Mouse (Mus musculus) embryonic facial prominence, embryonic 12.5 days (tissue): ENCODE measurements around the gene Syndig1. TPM values are rescaled to one million over a fixed set of nuclear protein-coding genes. Genes with fewer than 3 reads are reported as not detected.

ENCODE experiments used
- ATAC-seq: fragments of 200-750 bp; cut with Nextera tagmentation; 2 replicates; pipeline ENCODE4 v1.8.0; 2017; ENCODE audit not compliant: insufficient number of reproducible peaks, insufficient read depth, low FRiP score, low TSS enrichment
- H3K27ac ChIP-seq: fragments of 300-500 bp; sonication (generic); 2 replicates; pipeline ENCODE4 v1.5.1; 2016; ENCODE audit warnings: mild to moderate bottlenecking
- H3K27me3 ChIP-seq: fragments of 300-500 bp; sonication (generic); 2 replicates; pipeline ENCODE4 v1.6.1; 2016; ENCODE audit warnings: mild to moderate bottlenecking, moderate library complexity
- H3K36me3 ChIP-seq: fragments of 300-500 bp; sonication (generic); 2 replicates; pipeline ENCODE4 v1.6.1; 2016; ENCODE audit warnings: mild to moderate bottlenecking
- H3K4me1 ChIP-seq: fragments of 300-500 bp; sonication (generic); 2 replicates; pipeline ENCODE4 v1.6.1; 2016
- H3K4me2 ChIP-seq: fragments of 300-500 bp; sonication (generic); replicated peaks from 2 replicates; pipeline ENCODE4 v1.6.1; 2016; ENCODE audit warnings: mild to moderate bottlenecking, moderate library complexity
- H3K4me3 ChIP-seq: fragments of 300-500 bp; sonication (generic); 2 replicates; pipeline ENCODE4 v1.5.1; 2016; ENCODE audit warnings: mild to moderate bottlenecking
- H3K9ac ChIP-seq: fragments of 300-500 bp; sonication (generic); 2 replicates; pipeline ENCODE4 v1.6.1; 2016; ENCODE audit warnings: mild to moderate bottlenecking, moderate library complexity
- H3K9me3 ChIP-seq: fragments of 300-500 bp; sonication (generic); 2 replicates; pipeline ENCODE4 v1.6.1; 2016; ENCODE audit warnings: mild to moderate bottlenecking, moderate library complexity
- WGBS: fragments of 180-500 bp; shearing (Covaris S2); methylation state at CpG from one replicate; pipeline ENCODE4 v1.1.7; 2016; 5-methylcytosine and 5-hydroxymethylcytosine counted together
- polyA plus RNA-seq: library from polyadenylated mRNA; unstranded; fragments of >200 nt; fragmentation: Nextera tagmentation; extraction: Ambion mirVana; gene quantifications from 2 replicates; pipeline ENCODE4 v1.2.1, GENCODE M21; 2016

Syndig1 gene
- polyA plus RNA-seq = 7.9 and 8.3 TPM in 2 replicates

GRCm38 (mm10) chr2:149828911-149829310 is at the start of gene Syndig1:
Gene Syndig1, plus strand, starts transcription at chr2:149829211.
- no peaks in the 10 kb centered on the region for H3K9me3 ChIP-seq
- 84% methylated on average over 2 of the region's 2 CpGs for WGBS
- H3K4me1 ChIP-seq = 0 out of 2 replicates have a peak, but pooled peaks cover 4% of the 10 kb centered on the region
- peak within 1 kb of the TSS; percentile 59 for H3K4me3 ChIP-seq
- no peak for ATAC-seq
- peaks cover 45% of the 10 kb centered on the region for H3K27me3 ChIP-seq
- no peak within 1 kb of the TSS for H3K27ac ChIP-seq
- peak within 1 kb of the TSS; percentile 99 for H3K4me2 ChIP-seq
- no peak within 1 kb of the TSS for H3K9ac ChIP-seq
- no peaks in the 10 kb centered on the region for H3K36me3 ChIP-seq

GRCm38 (mm10) chr2:149798613-149799012 is 30.4 kb upstream of the Syndig1 start:
- Histone ChIP-seq H3K27me3 (no peaks in the 10 kb centered on the region), H3K27ac (no peak overlapping the region), H3K4me2 (no peak overlapping the region), H3K4me1 (0 out of 2 replicates have a peak, but pooled peaks cover 3% of the 10 kb centered on the region), H3K4me3 (no peak overlapping the region), H3K36me3 (no peaks in the 10 kb centered on the region), H3K9me3 (no peaks in the 10 kb centered on the region), H3K9ac (no peak overlapping the region)
- WGBS = 1% methylated on average over 3 of the region's 3 CpGs
- ATAC-seq = 0 out of 2 replicates have a peak, but pooled peaks have one; percentile 69

- Histone ChIP-seq H3K9ac (no peak overlapping the region), H3K27ac (no peak overlapping the region), H3K4me1 (no peaks in the 10 kb centered on the region), H3K4me2 (no peak overlapping the region), H3K4me3 (no peak overlapping the region), H3K36me3 (no peaks in the 10 kb centered on the region), H3K9me3 (no peaks in the 10 kb centered on the region), H3K27me3 (no peaks in the 10 kb centered on the region)
- no peak for ATAC-seq
- 85% methylated on average over 3 of the region's 3 CpGs for WGBS
Observed at GRCm38 (mm10) chr2:149804599-149805140, 24.3 kb upstream of the Syndig1 start.

GRCm38 (mm10) chr2:149805256-149805655 is 23.8 kb upstream of the Syndig1 start:
- Histone ChIP-seq H3K9ac (no peak overlapping the region), H3K4me2 (no peak overlapping the region), H3K4me3 (no peak overlapping the region), H3K9me3 (no peaks in the 10 kb centered on the region), H3K27me3 (no peaks in the 10 kb centered on the region), H3K27ac (no peak overlapping the region), H3K4me1 (no peaks in the 10 kb centered on the region), H3K36me3 (no peaks in the 10 kb centered on the region)
- WGBS = 82% methylated on average over 2 of the region's 2 CpGs
- ATAC-seq = no peak

- H3K4me1 ChIP-seq = no peaks in the 10 kb centered on the region
- 68% methylated on average over 2 of the region's 2 CpGs for WGBS
- no peaks in the 10 kb centered on the region for H3K27me3 ChIP-seq
- ATAC-seq = no peak
- no peaks in the 10 kb centered on the region for H3K36me3 ChIP-seq
- H3K4me3 ChIP-seq = no peak overlapping the region
- no peak overlapping the region for H3K4me2 ChIP-seq
- H3K9me3 ChIP-seq = no peaks in the 10 kb centered on the region
- H3K9ac ChIP-seq = no peak overlapping the region
- H3K27ac ChIP-seq = no peak overlapping the region
Observed at GRCm38 (mm10) chr2:149812899-149813298, 16.1 kb upstream of the Syndig1 start.

GRCm38 (mm10) chr2:149818395-149818794 is 10.6 kb upstream of the Syndig1 start:
- no peak overlapping the region for H3K9ac ChIP-seq
- WGBS = 72% methylated on average over 3 of the region's 3 CpGs
- ATAC-seq = no peak
- no peaks in the 10 kb centered on the region for H3K4me1 ChIP-seq
- H3K27me3 ChIP-seq = no peaks in the 10 kb centered on the region
- no peak overlapping the region for H3K27ac ChIP-seq
- H3K4me2 ChIP-seq = no peak overlapping the region
- no peaks in the 10 kb centered on the region for H3K9me3 ChIP-seq
- no peaks in the 10 kb centered on the region for H3K36me3 ChIP-seq
- H3K4me3 ChIP-seq = no peak overlapping the region

- H3K36me3 ChIP-seq = no peaks in the 10 kb centered on the region
- no peak overlapping the region for H3K27ac ChIP-seq
- H3K9me3 ChIP-seq = no peaks in the 10 kb centered on the region
- no peak overlapping the region for H3K4me3 ChIP-seq
- no peaks in the 10 kb centered on the region for H3K27me3 ChIP-seq
- no peak for ATAC-seq
- no peak overlapping the region for H3K4me2 ChIP-seq
- H3K9ac ChIP-seq = no peak overlapping the region
- H3K4me1 ChIP-seq = no peaks in the 10 kb centered on the region
- 86% methylated on average over 3 of the region's 3 CpGs for WGBS
Observed at GRCm38 (mm10) chr2:149819751-149820150, 9.3 kb upstream of the Syndig1 start.

- Histone ChIP-seq H3K9me3 (no peaks in the 10 kb centered on the region), H3K36me3 (no peaks in the 10 kb centered on the region), H3K4me2 (no peak overlapping the region), H3K27me3 (no peaks in the 10 kb centered on the region), H3K4me3 (no peak overlapping the region), H3K9ac (no peak overlapping the region), H3K27ac (no peak overlapping the region), H3K4me1 (no peaks in the 10 kb centered on the region)
- WGBS = 31% methylated on average over 2 of the region's 2 CpGs
- ATAC-seq = no peak
Observed at GRCm38 (mm10) chr2:149820201-149820600, 8.8 kb upstream of the Syndig1 start.

GRCm38 (mm10) chr2:149829955-149830535 is 1.0 kb downstream of the Syndig1 start:
- peak overlapping the region; percentile 49; the same call in 1 of the 2 replicates for H3K9ac ChIP-seq
- no peak overlapping the region for H3K27ac ChIP-seq
- H3K4me3 ChIP-seq = peak overlapping the region; percentile 59
- ATAC-seq = no peak
- H3K4me2 ChIP-seq = peak overlapping the region; percentile 99
- no peaks in the 10 kb centered on the region for H3K9me3 ChIP-seq
- no peaks in the 10 kb centered on the region for H3K36me3 ChIP-seq
- H3K4me1 ChIP-seq = 0 out of 2 replicates have a peak, but pooled peaks cover 4% of the 10 kb centered on the region
- WGBS = under 1% methylated on average over 26 of the region's 26 CpGs
- H3K27me3 ChIP-seq = peaks cover 45% of the 10 kb centered on the region

GRCm38 (mm10) chr2:149830536-149831458 is 1.8 kb downstream of the Syndig1 start, which contains the start of gene C530025M09Rik:
Gene C530025M09Rik, minus strand, starts transcription at chr2:149831213.
- H3K4me3 ChIP-seq = peak within 1 kb of the TSS; percentile 59
- H3K27me3 ChIP-seq = peaks cover 45% of the 10 kb centered on the region
- H3K36me3 ChIP-seq = no peaks in the 10 kb centered on the region
- no peaks in the 10 kb centered on the region for H3K9me3 ChIP-seq
- 0 out of 2 replicates have a peak, but pooled peaks cover 4% of the 10 kb centered on the region for H3K4me1 ChIP-seq
- no peak within 1 kb of the TSS for H3K27ac ChIP-seq
- H3K4me2 ChIP-seq = peak within 1 kb of the TSS; percentile 99
- peak within 1 kb of the TSS; percentile 49 for H3K9ac ChIP-seq
- under 1% methylated on average over 82 of the region's 82 CpGs for WGBS
- ATAC-seq = peak; percentile 77

GRCm38 (mm10) chr2:149831459-149832245 is 2.6 kb downstream of the Syndig1 start:
- Histone ChIP-seq H3K9me3 (no peaks in the 10 kb centered on the region), H3K36me3 (no peaks in the 10 kb centered on the region), H3K27me3 (peaks cover 45% of the 10 kb centered on the region), H3K27ac (no peak overlapping the region), H3K4me1 (0 out of 2 replicates have a peak, but pooled peaks cover 4% of the 10 kb centered on the region), H3K9ac (peak overlapping the region; percentile 49; the same call in 1 of the 2 replicates), H3K4me3 (peak overlapping the region; percentile 59), H3K4me2 (peak overlapping the region; percentile 99)
- ATAC-seq = no peak
- under 1% methylated on average over 29 of the region's 29 CpGs for WGBS
